Mouse (Mus musculus) liver, adult 2 months (tissue): ENCODE data around the gene Gm11559. TPM values are rescaled to one million over a fixed set of nuclear protein-coding genes. Genes with fewer than 3 reads are reported as not detected.
"Not testable (repeated sequence)": the region's sequence is repeated elsewhere in the genome, so short reads cannot be mapped to it uniquely, and the experiment has no call there.

Experiments used
- DNase-seq: peaks from one replicate; pipeline ENCODE4 v3.0.0-alpha.2; 2011; ENCODE audit warnings: low read depth, low spot score; ENCODE audit errors: extremely low read depth
- H3K27ac ChIP-seq: fragments of 200-500 bp; replicated peaks from 2 replicates; pipeline ENCODE4 v1.5.1; 2012; ENCODE audit warnings: low read depth, mild to moderate bottlenecking, control low read depth, inconsistent platforms, low read length; ENCODE audit not compliant: insufficient read depth
- H3K27me3 ChIP-seq: fragments of 200-500 bp; 2 replicates; pipeline ENCODE4 v1.6.1; 2012; ENCODE audit warnings: mild to moderate bottlenecking, moderate library complexity, low read length, inconsistent platforms; ENCODE audit not compliant: control insufficient read depth, insufficient read depth
- H3K36me3 ChIP-seq: fragments of 200-500 bp; 2 replicates; pipeline ENCODE4 v1.6.1; 2012; ENCODE audit warnings: low read length, inconsistent platforms; ENCODE audit not compliant: control insufficient read depth, insufficient read depth
- H3K4me1 ChIP-seq: fragments of 200-500 bp; 2 replicates; pipeline ENCODE4 v1.6.1; 2011; ENCODE audit warnings: low read length; ENCODE audit not compliant: control insufficient read depth, insufficient read depth
- H3K4me3 ChIP-seq: fragments of 200-500 bp; 2 replicates; pipeline ENCODE4 v1.5.1; 2011; ENCODE audit warnings: low read depth, mild to moderate bottlenecking, control low read depth, low read length, moderate library complexity; ENCODE audit not compliant: insufficient read depth
- H3K79me2 ChIP-seq: fragments of 200-500 bp; 2 replicates; pipeline ENCODE4 v1.6.1; 2012; ENCODE audit warnings: inconsistent platforms, mild to moderate bottlenecking, low read length, moderate library complexity; ENCODE audit not compliant: control insufficient read depth, insufficient read depth
- H3K9ac ChIP-seq: fragments of 200-500 bp; 2 replicates; pipeline ENCODE4 v1.6.1; 2012; ENCODE audit warnings: low read depth, mild to moderate bottlenecking, control low read depth, inconsistent platforms, low read length
- CTCF ChIP-seq: fragments of 200-500 bp; IDR thresholded peaks from 2 replicates; pipeline ENCODE4 v1.5.1; 2011; ENCODE audit warnings: low read depth, low read length, control low read depth
- POLR2A ChIP-seq: fragments of 200-500 bp; IDR thresholded peaks from 2 replicates; pipeline ENCODE4 v1.6.1; 2011; ENCODE audit warnings: low read length, control low read depth; ENCODE audit not compliant: insufficient read depth; ENCODE audit errors: extremely low read depth
- WGBS: fragments of 180-500 bp; shearing (Covaris S2); methylation state at CpG from one replicate; pipeline ENCODE4 v1.1.7; 2018; 5-methylcytosine and 5-hydroxymethylcytosine counted together
- polyA plus RNA-seq: library from polyadenylated mRNA; depleted of rRNA; stranded (reverse); fragments of >200 nt; gene quantifications from 2 replicates; pipeline ENCODE4 v1.2.3, GENCODE M21; 2012
- total RNA-seq: library from RNA; depleted of rRNA; stranded (reverse); fragments of >200 nt; gene quantifications from 2 replicates; pipeline ENCODE4 v1.2.3, GENCODE M21; 2014

Gene Gm11559
- total and polyA plus RNA-seq, 2 experiments: not detected

DNA sequence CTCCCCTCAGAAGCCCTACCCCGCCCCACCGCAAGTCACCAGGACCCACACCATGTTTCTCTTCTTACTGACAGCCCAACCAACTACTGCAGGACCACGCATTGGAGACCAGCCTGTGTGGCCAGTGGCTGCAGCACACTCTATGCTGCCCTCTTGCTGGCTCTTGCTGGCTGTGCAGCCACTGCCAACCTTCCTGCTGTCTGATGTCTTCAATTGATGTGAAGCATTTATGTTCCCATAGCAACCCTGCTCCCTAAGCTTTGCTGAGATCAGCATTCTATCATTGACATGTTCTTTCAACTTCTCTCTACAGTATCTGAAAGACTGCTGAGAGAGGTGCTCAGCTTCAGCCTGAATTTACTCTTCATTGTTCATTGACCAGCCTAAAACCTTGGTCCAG lies 10.2 kb upstream of the Gm11559 start:
- DNase-seq: no peak
- Histone ChIP-seq H3K27ac (no peak overlapping the region), H3K36me3 (no peaks in the 10 kb centered on the region), H3K4me1 (no peaks in the 10 kb centered on the region), H3K4me3 (no peak overlapping the region), H3K9ac (no peak overlapping the region), H3K27me3 (0 out of 2 replicates have a peak, but pooled peaks cover 2% of the 10 kb centered on the region), H3K79me2 (no peaks in the 10 kb centered on the region)
- WGBS: 73% methylated on average over 3 of the region's 3 CpGs
- TF ChIP-seq CTCF (peak; percentile 51), POLR2A (no peak)

DNA sequence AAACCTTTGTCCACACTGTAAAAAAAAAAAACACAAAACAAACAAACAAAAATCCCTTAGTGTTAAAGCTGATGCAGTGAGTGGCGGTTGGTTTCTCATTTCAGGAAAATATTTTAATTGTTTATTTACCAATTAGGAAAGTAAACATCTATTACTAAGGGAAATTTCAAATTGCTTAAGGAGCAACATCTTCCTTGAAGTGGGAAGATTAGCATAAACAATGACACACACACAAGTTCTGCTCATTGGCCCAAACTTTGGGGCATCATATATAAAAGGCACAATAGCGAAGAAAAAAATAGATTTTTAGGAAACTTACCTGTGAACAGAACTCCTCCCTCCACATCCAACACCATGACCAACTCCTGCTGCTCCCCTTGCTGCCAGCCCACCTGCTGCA lies 6.7 kb upstream of the Gm11559 start, which contains the start of gene Gm11568:
Gene Gm11568, plus strand, starts transcription at position 301 of the 400 bp plus-strand sequence.
- no peaks in the 10 kb centered on the region for H3K79me2 ChIP-seq
- H3K27me3 ChIP-seq: 0 out of 2 replicates have a peak, but pooled peaks cover 2% of the 10 kb centered on the region
- no peak for TF ChIP-seq CTCF
- no peaks in the 10 kb centered on the region for H3K4me1 ChIP-seq
- H3K4me3 ChIP-seq: no peak within 1 kb of the TSS
- no peak within 1 kb of the TSS for H3K27ac ChIP-seq
- WGBS: 91% methylated on average over 2 of the region's 2 CpGs
- H3K36me3 ChIP-seq: no peaks in the 10 kb centered on the region
- DNase-seq: no peak
- no peak within 1 kb of the TSS for H3K9ac ChIP-seq

- no peak for DNase-seq
- H3K9ac ChIP-seq: no peak overlapping the region
- 0 out of 2 replicates have a peak, but pooled peaks cover 2% of the 10 kb centered on the region for H3K27me3 ChIP-seq
- H3K79me2 ChIP-seq: no peaks in the 10 kb centered on the region
- no peak overlapping the region for H3K4me3 ChIP-seq
- no peaks in the 10 kb centered on the region for H3K36me3 ChIP-seq
- no peak overlapping the region for H3K27ac ChIP-seq
- no peaks in the 10 kb centered on the region for H3K4me1 ChIP-seq
- TF ChIP-seq POLR2A: no peak
- no peak for TF ChIP-seq CTCF
- 76% methylated on average over 2 of the region's 2 CpGs for WGBS
These were observed 5.5 kb upstream of the Gm11559 start for GRCm38 (mm10) chr11:99858761-99859160.

DNA sequence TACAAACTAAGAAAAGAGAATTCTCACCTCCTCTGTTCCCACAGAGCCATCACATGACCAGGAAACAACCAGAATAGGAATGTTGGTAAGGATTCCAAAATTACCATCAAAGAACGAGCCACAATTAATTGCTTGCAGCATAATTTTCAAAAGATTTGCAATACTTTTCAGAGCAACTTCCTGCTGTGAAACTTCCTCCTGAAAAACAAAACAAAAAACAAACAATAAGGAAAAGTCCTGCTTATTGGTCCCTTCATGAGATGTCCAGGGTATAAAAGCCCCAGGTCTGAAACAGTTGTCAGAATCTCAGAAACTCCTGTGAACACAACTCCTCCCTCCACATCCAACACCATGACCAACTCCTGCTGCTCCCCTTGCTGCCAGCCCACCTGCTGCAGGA lies 8.8 kb downstream of the Gm11559 start, which contains the start of gene Krtap9-1:
Gene Krtap9-1, plus strand, starts transcription at position 301 of the 400 bp plus-strand sequence.
- not testable (repeated sequence) for H3K4me3 ChIP-seq, H3K27ac ChIP-seq, H3K79me2 ChIP-seq, H3K36me3 ChIP-seq, H3K9ac ChIP-seq, H3K4me1 ChIP-seq, DNase-seq, H3K27me3 ChIP-seq
- 68% methylated on average over 1 of the region's 1 CpGs for WGBS

DNA sequence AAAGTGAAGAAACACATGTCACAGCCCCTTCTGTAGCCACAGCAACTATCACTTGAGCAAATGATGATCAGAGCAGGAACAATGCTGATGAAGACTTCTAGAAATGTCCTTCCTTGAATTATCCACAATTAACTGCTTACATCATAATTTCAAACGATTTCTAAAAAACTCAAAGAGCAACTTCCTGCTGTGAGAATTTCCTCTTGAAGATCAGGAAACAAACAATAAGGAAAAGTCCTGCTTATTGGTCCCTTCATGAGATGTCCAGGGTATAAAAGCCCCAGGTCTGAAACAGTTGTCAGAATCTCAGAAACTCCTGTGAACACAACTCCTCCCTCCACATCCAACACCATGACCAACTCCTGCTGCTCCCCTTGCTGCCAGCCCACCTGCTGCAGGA lies 14.6 kb downstream of the Gm11559 start, which contains the start of gene Gm11567:
Gene Gm11567, plus strand, starts transcription at position 301 of the 400 bp plus-strand sequence.
- not testable (repeated sequence) for DNase-seq, H3K4me1 ChIP-seq, H3K36me3 ChIP-seq, H3K4me3 ChIP-seq, H3K9ac ChIP-seq, H3K27ac ChIP-seq, H3K79me2 ChIP-seq, H3K27me3 ChIP-seq
- 38% methylated on average over 1 of the region's 1 CpGs for WGBS

GRCm38 (mm10) chr11:99907620-99908019 lies 43.3 kb downstream of the Gm11559 start, which contains the start of gene Krtap31-1:
TSS of gene Krtap31-1 (plus strand) at chr11:99907920.
- Histone ChIP-seq H3K36me3 (no peaks in the 10 kb centered on the region), H3K27ac (no peak within 1 kb of the TSS), H3K27me3 (no peaks in the 10 kb centered on the region), H3K9ac (no peak within 1 kb of the TSS), H3K4me1 (no peaks in the 10 kb centered on the region), H3K79me2 (no peaks in the 10 kb centered on the region), H3K4me3 (no peak within 1 kb of the TSS)
- WGBS: 77% methylated on average over 2 of the region's 2 CpGs
- no peak for DNase-seq
- TF ChIP-seq POLR2A (no peak), CTCF (no peak)
